Mouse (Mus musculus) stomach, postnatal 0 days (tissue): ENCODE results near the gene Clasp1. TPM values are rescaled to one million over a fixed set of nuclear protein-coding genes. Genes with fewer than 3 reads are reported as not detected.

Source experiments
- ATAC-seq: fragments of 200-750 bp; cut with Nextera tagmentation; 2 replicates; pipeline ENCODE4 v1.8.0; 2017; ENCODE audit not compliant: low FRiP score, low TSS enrichment
- DNase-seq: peaks from one replicate; pipeline ENCODE4 v3.0.0-alpha.2; 2016; ENCODE audit warnings: low spot score
- H3K27ac ChIP-seq: fragments of 300-500 bp; sonication (generic); replicated peaks from 2 replicates; pipeline ENCODE4 v1.5.1; 2014; ENCODE audit warnings: mild to moderate bottlenecking, control low read depth
- H3K27me3 ChIP-seq: fragments of 300-500 bp; sonication (generic); 2 replicates; pipeline ENCODE4 v1.6.1; 2014; ENCODE audit warnings: low read length; ENCODE audit not compliant: control insufficient read depth, insufficient read depth
- H3K36me3 ChIP-seq: fragments of 300-500 bp; sonication (generic); 2 replicates; pipeline ENCODE4 v1.6.1; 2014; ENCODE audit warnings: low read length, mixed read lengths; ENCODE audit not compliant: control insufficient read depth, insufficient read depth
- H3K4me1 ChIP-seq: fragments of 300-500 bp; sonication (generic); replicated peaks from 2 replicates; pipeline ENCODE4 v1.6.1; 2014; ENCODE audit warnings: antibody characterized with exemption; ENCODE audit not compliant: control insufficient read depth, insufficient read depth
- H3K4me2 ChIP-seq: fragments of 300-500 bp; sonication (generic); replicated peaks from 2 replicates; pipeline ENCODE4 v1.6.1; 2014; ENCODE audit warnings: low read depth, mild to moderate bottlenecking, control low read depth, moderate library complexity
- H3K4me3 ChIP-seq: fragments of 300-500 bp; sonication (generic); 2 replicates; pipeline ENCODE4 v1.5.1; 2014; ENCODE audit warnings: low read depth, low read length, control low read depth
- H3K9ac ChIP-seq: fragments of 300-500 bp; sonication (generic); 2 replicates; pipeline ENCODE4 v1.6.1; 2014; ENCODE audit warnings: mild to moderate bottlenecking, low read length, control low read depth, mixed read lengths
- H3K9me3 ChIP-seq: fragments of 300-500 bp; sonication (generic); 2 replicates; pipeline ENCODE4 v1.6.1; 2016; ENCODE audit warnings: low read length; ENCODE audit not compliant: control insufficient read depth
- CTCF ChIP-seq: IDR thresholded peaks from 2 replicates; pipeline ENCODE4 v1.5.1; 2016; ENCODE audit warnings: antibody characterized with exemption, low read depth, mild to moderate bottlenecking, moderate library complexity
- EP300 ChIP-seq: optimal IDR thresholded peaks from 2 replicates; pipeline ENCODE3; 2016; ENCODE audit warnings: antibody characterized with exemption
- WGBS: fragments of 180-500 bp; shearing (Covaris S2); extraction: QIAGEN DNeasy Blood & Tissue Kit; methylation state at CpG from one replicate; pipeline ENCODE4 v1.1.7; 2014; 5-methylcytosine and 5-hydroxymethylcytosine counted together
- polyA plus RNA-seq: library from polyadenylated mRNA; unstranded; fragments of >200 nt; fragmentation: Nextera tagmentation; extraction: Ambion mirVana; gene quantifications from 2 replicates; pipeline ENCODE4 v1.2.1, GENCODE M21; 2015

Gene Clasp1
- polyA plus RNA-seq, 1 experiment from 2014 or later, result 12.0 TPM

DNA sequence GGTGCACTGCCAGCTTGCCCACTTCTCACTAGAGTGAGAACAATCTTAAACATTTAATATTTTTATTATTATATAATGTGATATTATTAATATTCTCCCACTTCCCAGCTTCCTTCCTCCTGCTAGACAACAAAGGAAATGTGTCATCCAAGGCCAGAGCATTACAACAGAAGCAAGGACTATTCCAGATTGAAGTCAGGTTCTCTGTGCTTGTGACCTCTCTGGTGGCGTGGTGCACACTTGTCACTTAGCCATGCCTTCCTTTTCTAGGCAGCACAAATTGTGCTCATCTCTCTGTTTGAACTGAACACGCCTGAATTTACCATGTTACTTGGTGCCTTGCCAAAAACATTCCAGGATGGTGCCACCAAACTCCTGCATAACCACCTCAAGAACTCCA is 170.9 kb downstream of the Clasp1 start:
- 73% methylated on average over 2 of the region's 2 CpGs for WGBS

GRCm38 (mm10) chr1:118564561-118564960 is 175.7 kb downstream of the Clasp1 start:
- DNase-seq (no peak), ATAC-seq (no peak)
- H3K4me3 ChIP-seq, result no peak overlapping the region
- TF ChIP-seq EP300 (no peak), CTCF (peak; percentile 62)
- no peak overlapping the region for H3K27ac ChIP-seq
- H3K9me3 ChIP-seq, result no peaks in the 10 kb centered on the region
- no peak overlapping the region for H3K9ac ChIP-seq
- peaks cover 24% of the 10 kb centered on the region for H3K36me3 ChIP-seq
- no peaks in the 10 kb centered on the region for H3K4me1 ChIP-seq
- no peak overlapping the region for H3K4me2 ChIP-seq
- H3K27me3 ChIP-seq, result no peaks in the 10 kb centered on the region

More for the DNA sequence above, 170.9 kb downstream of the Clasp1 start:
- Histone ChIP-seq H3K36me3 (peaks cover 20% of the 10 kb centered on the region), H3K27me3 (no peaks in the 10 kb centered on the region), H3K9ac (no peak overlapping the region), H3K9me3 (no peaks in the 10 kb centered on the region), H3K27ac (no peak overlapping the region), H3K4me1 (no peaks in the 10 kb centered on the region), H3K4me2 (no peak overlapping the region), H3K4me3 (no peak overlapping the region)
- ATAC-seq (no peak), DNase-seq (no peak)
- TF ChIP-seq EP300, result no peak
- no peak for TF ChIP-seq CTCF

GRCm38 (mm10) chr1:118567659-118568058 is 178.8 kb downstream of the Clasp1 start:
- H3K27me3 ChIP-seq, result no peaks in the 10 kb centered on the region
- no peak overlapping the region for H3K27ac ChIP-seq
- H3K4me3 ChIP-seq, result no peak overlapping the region
- H3K36me3 ChIP-seq, result peaks cover 22% of the 10 kb centered on the region
- H3K4me1 ChIP-seq, result no peaks in the 10 kb centered on the region
- TF ChIP-seq EP300 (no peak), CTCF (no peak)
- no peak overlapping the region for H3K9ac ChIP-seq
- no peaks in the 10 kb centered on the region for H3K9me3 ChIP-seq
- no peak for DNase-seq
- 94% methylated on average over 3 of the region's 3 CpGs for WGBS
- ATAC-seq, result no peak
- H3K4me2 ChIP-seq, result no peak overlapping the region

DNA sequence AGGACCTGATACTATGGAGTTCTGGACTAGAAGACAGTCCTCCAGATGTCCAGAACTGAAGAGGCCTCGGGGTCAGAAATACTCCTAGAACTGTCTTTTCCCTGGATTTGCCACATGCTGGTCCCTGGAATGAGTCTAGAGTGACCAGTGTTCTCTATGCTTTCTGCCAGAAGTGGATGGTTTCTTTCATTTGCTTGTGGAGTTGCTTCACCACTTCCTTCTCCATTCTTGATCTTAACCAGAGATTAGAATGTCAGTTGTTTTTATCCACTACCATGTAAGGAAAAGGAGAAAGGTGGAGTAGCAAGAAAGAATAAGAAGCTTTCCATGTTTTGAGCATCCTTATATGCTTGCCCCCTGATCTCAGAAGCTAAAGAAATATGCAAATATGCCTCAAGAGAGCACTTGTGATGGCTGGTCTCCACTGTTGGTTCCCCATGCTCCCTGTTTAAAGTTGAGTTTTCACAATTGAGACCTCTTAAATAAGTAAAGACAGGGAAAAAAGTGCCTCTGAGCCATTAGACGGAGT is 191.4 kb downstream of the Clasp1 start:
- Histone ChIP-seq H3K4me1 (no peaks in the 10 kb centered on the region), H3K36me3 (peaks cover 8% of the 10 kb centered on the region), H3K4me3 (no peak overlapping the region), H3K9me3 (no peaks in the 10 kb centered on the region), H3K9ac (no peak overlapping the region), H3K4me2 (no peak overlapping the region), H3K27me3 (no peaks in the 10 kb centered on the region), H3K27ac (no peak overlapping the region)
- 88% methylated on average over 2 of the region's 2 CpGs for WGBS
- ATAC-seq, result no peak
- no peak for DNase-seq
- no peak for TF ChIP-seq EP300
- TF ChIP-seq CTCF, result no peak

DNA sequence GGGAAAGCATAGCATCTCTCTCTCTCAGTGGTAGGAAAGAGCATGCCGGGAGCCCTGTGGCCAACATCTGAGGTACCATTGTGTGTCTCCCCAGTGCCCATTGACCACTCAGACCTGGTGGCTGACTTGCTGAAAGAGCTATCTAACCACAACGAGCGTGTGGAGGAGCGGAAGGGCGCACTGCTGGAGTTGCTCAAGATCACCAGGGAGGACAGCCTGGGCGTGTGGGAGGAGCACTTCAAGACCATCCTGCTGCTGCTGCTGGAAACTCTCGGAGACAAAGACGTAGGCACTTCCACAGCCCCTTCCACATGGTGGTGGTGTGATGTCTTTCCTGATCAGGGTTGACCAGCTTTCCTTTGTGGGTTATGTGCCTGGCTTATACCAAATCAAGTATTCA is 192.3 kb downstream of the Clasp1 start:
- Histone ChIP-seq H3K4me3 (no peak overlapping the region), H3K4me2 (no peak overlapping the region), H3K27ac (no peak overlapping the region), H3K4me1 (no peaks in the 10 kb centered on the region), H3K9ac (no peak overlapping the region), H3K27me3 (no peaks in the 10 kb centered on the region), H3K36me3 (peaks cover 8% of the 10 kb centered on the region), H3K9me3 (no peaks in the 10 kb centered on the region)
- ATAC-seq, result no peak
- TF ChIP-seq CTCF, result no peak
- no peak for TF ChIP-seq EP300
- DNase-seq, result no peak
- 92% methylated on average over 8 of the region's 8 CpGs for WGBS

DNA sequence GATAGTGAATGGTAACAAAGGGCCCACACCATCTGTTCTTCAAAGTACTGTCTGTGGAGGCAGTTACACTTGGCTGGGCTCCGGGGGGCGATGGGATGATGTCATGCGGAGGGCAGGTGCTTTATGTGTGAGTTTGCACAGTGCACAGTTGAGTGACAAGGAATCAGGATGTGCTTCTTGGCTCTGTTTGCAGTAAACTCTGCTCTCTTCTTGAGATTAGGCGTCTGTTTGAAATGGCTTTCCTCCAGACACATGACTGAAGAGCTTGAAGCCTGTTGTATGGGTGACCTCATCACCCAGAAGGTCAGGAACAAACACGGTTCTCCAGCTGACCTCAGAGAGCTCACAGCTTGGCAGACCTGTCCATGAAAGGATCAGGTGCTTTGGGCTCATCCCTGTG is 200.9 kb downstream of the Clasp1 start:
- 67% methylated on average over 5 of the region's 5 CpGs for WGBS
- Histone ChIP-seq H3K27ac (no peak overlapping the region), H3K4me2 (no peak overlapping the region), H3K9me3 (no peaks in the 10 kb centered on the region), H3K9ac (no peak overlapping the region), H3K27me3 (no peaks in the 10 kb centered on the region), H3K4me3 (no peak overlapping the region), H3K36me3 (peaks cover 13% of the 10 kb centered on the region; the same call in 1 of the 2 replicates), H3K4me1 (no peaks in the 10 kb centered on the region)
- TF ChIP-seq CTCF (no peak), EP300 (no peak)
- ATAC-seq, result peak; percentile 64
- no peak for DNase-seq
